18 mouse cellular contexts compared by ENCODE assay signal in the genomic region with DNA sequence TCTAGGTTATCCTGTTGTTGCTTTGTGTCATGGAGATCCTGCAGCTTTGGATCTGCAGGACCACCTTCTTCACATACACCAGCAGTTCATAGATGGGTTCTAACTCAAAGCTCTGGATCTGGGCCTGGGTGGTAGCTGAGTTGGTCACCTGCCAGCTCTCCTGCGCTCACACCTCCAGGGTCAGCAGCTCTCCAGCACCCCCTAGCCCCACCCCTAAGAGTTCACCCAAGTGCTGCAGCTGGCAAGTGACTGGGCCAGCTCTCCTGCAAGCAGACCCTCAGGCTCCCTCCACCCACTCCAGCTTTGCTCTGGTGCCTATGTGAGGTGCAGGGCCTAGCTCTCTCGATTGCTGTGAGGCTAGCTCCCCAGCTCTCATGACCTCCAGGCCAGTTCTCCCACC.
A peak's percentile ranks its signal among the peaks of the same experiment; 100 is the strongest.
DNase-seq lines count a peak whose midpoint lies in the region.
"Had no signal": no experiment of that assay in that cellular context is flagged by ENCODE, and none has a peak within 500 bp of the region (broad histone marks: within the 10 kb centered on the region; RNA-seq: fewer than 3 reads in every experiment).

No protein-coding gene starts in this region.

- H3K9me3 ChIP-seq in embryonic facial prominence, embryonic 10.5 days = no peaks in the 10 kb centered on the region
- H3K9me3 ChIP-seq: embryonic facial prominence, embryonic 12.5 days; forebrain, embryonic 15.5 days; heart, embryonic 12.5 days; midbrain, embryonic 12.5 days had no signal

- no peaks in the 10 kb centered on the region for H3K36me3 ChIP-seq in embryonic facial prominence, embryonic 10.5 days (replicated peaks)
- H3K36me3 ChIP-seq: embryonic facial prominence, embryonic 12.5 days; forebrain, embryonic 15.5 days; heart, embryonic 12.5 days; midbrain, embryonic 12.5 days had no signal

- peak; percentile 8 for DNase-seq in adrenal gland, postnatal 10 days
- DNase-seq in adrenal gland, postnatal 14 days = no peak
- DNase-seq in kidney, postnatal 14 days = peak; percentile 28
- DNase-seq in kidney, adult 9 months = no peak
- DNase-seq in lung, postnatal 36 days = peak; percentile 18
- DNase-seq in lung, postnatal 14 days = no peak
- DNase-seq in lung, postnatal 4 days = peak; percentile 15 to 33
- no peak for DNase-seq in embryonic facial prominence, embryonic 10.5 days (ENCODE audit: low spot score)
- DNase-seq: adrenal gland, adult 8-10 months; cerebellum, adult 11-12 months; gastrocnemius, postnatal 36 days; retina, postnatal 1 day had no signal

- peaks cover 6% of the 10 kb centered on the region for H3K4me1 ChIP-seq in embryonic facial prominence, embryonic 10.5 days

- no peak overlapping the region for H3K4me3 ChIP-seq in embryonic facial prominence, embryonic 10.5 days
- H3K4me3 ChIP-seq: embryonic facial prominence, embryonic 12.5 days; forebrain, embryonic 15.5 days; heart, embryonic 12.5 days; midbrain, embryonic 12.5 days had no signal

- no peaks in the 10 kb centered on the region; the same call in 1 of the 2 replicates for H3K27me3 ChIP-seq in embryonic facial prominence, embryonic 10.5 days (replicated peaks; ENCODE audit: low read depth, poor library complexity, severe bottlenecking)
- H3K27me3 ChIP-seq: embryonic facial prominence, embryonic 12.5 days; forebrain, embryonic 15.5 days; heart, embryonic 12.5 days had no signal

- WGBS in embryonic facial prominence, embryonic 10.5 days = 68% methylated on average over 2 of the region's 2 CpGs

- no peak overlapping the region for H3K27ac ChIP-seq in embryonic facial prominence, embryonic 10.5 days (replicated peaks)
- H3K27ac ChIP-seq: embryonic facial prominence, embryonic 12.5 days; forebrain, embryonic 15.5 days; hindbrain, postnatal 0 days; macrophage; midbrain, embryonic 12.5 days had no signal

Comparison
In these comparisons a context has a peak if more than half of its experiments do, and no peak if none do; other contexts are left out.
1. DNase-seq: peak in adrenal gland, postnatal 10 days (single experiment), kidney, postnatal 14 days (single experiment), lung, postnatal 36 days (single experiment) and lung, postnatal 4 days (2 of 2); none in adrenal gland, postnatal 14 days (single experiment), kidney, adult 9 months (single experiment), lung, postnatal 14 days (single experiment) and embryonic facial prominence, embryonic 10.5 days (single experiment).